ENCODE assay signal across 19 mouse cellular contexts in genomic region chr3:151262821-151263220, GRCm38 (mm10).
A peak's percentile ranks its signal among the peaks of the same experiment; 100 is the strongest.
DNase-seq lines count a peak whose midpoint lies in the region; ATAC-seq lines count a peak whose summit lies in the region.
"Had no signal": no experiment of that assay in that cellular context is flagged by ENCODE, and none has a peak within 500 bp of the region (broad histone marks: within the 10 kb centered on the region; RNA-seq: fewer than 3 reads in every experiment).

No protein-coding gene starts in this region.

- 0 out of 2 replicates have a peak, but pooled peaks have one; percentile 56 for ATAC-seq in common myeloid progenitor, adult 5-6 weeks (replicated peaks; ENCODE audit: low read depth, poor library complexity, severe bottlenecking)
- ATAC-seq in granulocyte monocyte progenitor cell, adult 5-6 weeks (replicated peaks; ENCODE audit: poor library complexity, severe bottlenecking): peak; percentile 59; the same call in 1 of the 2 replicates
- ATAC-seq in megakaryocyte progenitor cell, adult 5-6 weeks (replicated peaks; ENCODE audit: poor library complexity): peak; percentile 57
- ATAC-seq: activated CD4-positive, CD25-positive, alpha-beta regulatory T cell, adult 4 months; CD4-positive, CD25-positive, alpha-beta regulatory T cell, adult 4 months; Patski had no signal

- no peak for DNase-seq in urinary bladder, adult 2 months (ENCODE audit: low spot score)
- DNase-seq in heart, adult 18-20 months: no peak
- no peak for DNase-seq in layer of hippocampus, adult 18-20 months (ENCODE audit: low spot score in 2 of 2)
- DNase-seq: adrenal gland, adult 2 months; adrenal gland, adult 8-10 months; adrenal gland, postnatal 10 days; adrenal gland, postnatal 14 days; adrenal gland, postnatal 25 days; adrenal gland, postnatal 36 days; B cell, adult 2 months; cerebellum, adult 11 months; cerebellum, adult 11-12 months; cerebellum, adult 18-20 months had no signal
